Mouse (Mus musculus) kidney, adult 2 months (tissue): Measurements from ENCODE around the gene Itgb6. TPM values are rescaled to one million over a fixed set of nuclear protein-coding genes. Genes with fewer than 3 reads are reported as not detected.

Source experiments
- DNase-seq: peaks from one replicate; pipeline ENCODE4 v3.0.0; 2021
- H3K27ac ChIP-seq: fragments of 200-500 bp; 2 replicates; pipeline ENCODE4 v1.5.1; 2012; ENCODE audit warnings: low read depth, low read length, control low read depth, inconsistent platforms; ENCODE audit not compliant: insufficient read depth
- H3K27me3 ChIP-seq: fragments of 200-500 bp; replicated peaks from 2 replicates; pipeline ENCODE4 v1.6.1; 2012; ENCODE audit warnings: mild to moderate bottlenecking, moderate library complexity, low read length, inconsistent platforms; ENCODE audit not compliant: control insufficient read depth, insufficient read depth
- H3K36me3 ChIP-seq: fragments of 200-500 bp; 2 replicates; pipeline ENCODE4 v1.6.1; 2012; ENCODE audit warnings: mild to moderate bottlenecking, moderate library complexity, low read length, inconsistent platforms; ENCODE audit not compliant: control insufficient read depth, insufficient read depth
- H3K4me1 ChIP-seq: fragments of 200-500 bp; 2 replicates; pipeline ENCODE4 v1.6.1; 2011; ENCODE audit warnings: low read length; ENCODE audit not compliant: control insufficient read depth, insufficient read depth
- H3K4me3 ChIP-seq: fragments of 200-500 bp; 2 replicates; pipeline ENCODE4 v1.5.1; 2011; ENCODE audit warnings: mild to moderate bottlenecking, low read depth, low read length, control low read depth; ENCODE audit not compliant: insufficient read depth
- CTCF ChIP-seq: fragments of 200-500 bp; conservative IDR thresholded peaks from 2 replicates; pipeline ENCODE4 v1.5.1; 2011; ENCODE audit warnings: low read depth, mild to moderate bottlenecking, control low read depth, low read length, moderate library complexity, mixed read lengths; ENCODE audit not compliant: insufficient read depth, insufficient read length
- POLR2A ChIP-seq: fragments of 200-500 bp; IDR thresholded peaks from one replicate; pipeline ENCODE4 v1.6.1; 2011; ENCODE audit warnings: low read depth, low read length, control low read depth
- WGBS: fragments of 180-500 bp; shearing (Covaris S2); methylation state at CpG from one replicate; pipeline ENCODE4 v1.1.7; 2018; 5-methylcytosine and 5-hydroxymethylcytosine counted together
- polyA plus RNA-seq: library from polyadenylated mRNA; depleted of rRNA; stranded (reverse); fragments of >200 nt; gene quantifications from 2 replicates; pipeline ENCODE4 v1.2.3, GENCODE M21; 2012

Itgb6 gene
- polyA plus RNA-seq, 1 experiment: 55.8 TPM

DNA sequence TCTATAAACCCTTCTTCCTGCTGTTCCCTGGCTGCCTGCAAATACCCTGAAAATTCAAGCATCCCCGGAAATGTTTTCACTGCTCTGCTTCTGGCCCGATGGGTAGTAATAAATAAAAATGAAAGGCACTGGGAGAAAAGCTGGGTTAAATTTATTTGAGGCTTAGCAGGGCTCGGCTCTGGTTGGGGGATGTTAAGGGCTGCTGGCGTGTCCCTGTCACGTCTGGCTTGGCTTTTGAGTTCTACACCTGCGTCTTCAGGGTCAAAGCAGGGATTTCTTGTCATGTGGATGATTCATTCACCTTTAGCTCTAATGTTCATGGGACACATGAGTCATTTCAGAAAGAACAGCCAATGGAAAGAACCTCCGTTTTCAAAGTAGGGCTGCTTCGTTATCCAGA, 26.7 kb downstream of the Itgb6 start:
- H3K36me3 ChIP-seq: no peaks in the 10 kb centered on the region; the same call in 1 of the 2 replicates
- no peaks in the 10 kb centered on the region for H3K27me3 ChIP-seq
- H3K27ac ChIP-seq: peak overlapping the region; percentile 2; the same call in 1 of the 2 replicates
- 46% methylated on average over 8 of the region's 8 CpGs for WGBS
- H3K4me1 ChIP-seq: peaks cover 38% of the 10 kb centered on the region
- H3K4me3 ChIP-seq: no peak overlapping the region
- no peak for DNase-seq
- TF ChIP-seq CTCF: no peak

DNA sequence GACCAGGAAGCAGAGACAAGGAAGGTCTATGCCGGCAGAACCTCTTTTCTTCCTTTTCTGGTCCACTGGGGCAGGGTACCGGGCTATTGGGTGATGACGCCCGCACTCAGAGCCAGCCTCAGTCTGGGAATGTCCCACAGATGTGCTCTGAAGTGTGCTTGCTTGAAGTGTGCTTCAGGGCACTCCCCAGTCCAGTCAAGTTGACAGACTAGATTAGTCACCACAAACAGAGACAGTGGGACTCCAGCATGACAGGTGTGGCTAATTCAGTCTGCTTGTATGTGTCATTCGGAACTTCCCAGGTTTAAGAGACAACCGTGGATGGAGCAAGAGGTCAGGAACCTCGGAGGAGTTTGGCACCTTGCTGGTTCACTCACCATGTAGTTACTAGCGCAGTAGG, 27.9 kb downstream of the Itgb6 start:
- peaks cover 31% of the 10 kb centered on the region for H3K4me1 ChIP-seq
- peak overlapping the region; percentile 32; the same call in 1 of the 2 replicates for H3K27ac ChIP-seq
- no peaks in the 10 kb centered on the region for H3K27me3 ChIP-seq
- DNase-seq: no peak
- H3K36me3 ChIP-seq: no peaks in the 10 kb centered on the region
- WGBS: 76% methylated on average over 8 of the region's 8 CpGs
- no peak overlapping the region for H3K4me3 ChIP-seq
- no peak for TF ChIP-seq CTCF
- TF ChIP-seq POLR2A: no peak

DNA sequence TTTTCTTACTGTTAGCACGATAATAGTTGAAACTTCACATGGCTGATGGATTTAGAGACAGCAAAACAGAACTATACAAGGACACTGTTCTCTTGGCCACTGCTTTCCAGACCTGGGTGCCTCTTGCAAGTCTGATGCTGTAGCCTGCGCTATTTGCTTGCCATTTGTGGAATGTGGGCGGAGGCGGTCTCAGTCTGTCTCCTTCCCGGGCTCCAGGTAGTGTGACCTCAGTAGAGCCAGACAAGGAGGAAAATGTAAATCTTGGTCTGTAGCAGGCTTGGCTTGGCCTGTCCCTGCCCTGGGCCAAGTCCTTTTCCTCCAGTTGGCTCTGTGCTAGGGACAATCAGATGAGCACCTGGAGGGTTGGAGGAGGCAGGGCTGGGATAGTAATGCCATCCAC, 30.2 kb downstream of the Itgb6 start:
- DNase-seq: peak; percentile 76
- H3K36me3 ChIP-seq: no peaks in the 10 kb centered on the region

DNA sequence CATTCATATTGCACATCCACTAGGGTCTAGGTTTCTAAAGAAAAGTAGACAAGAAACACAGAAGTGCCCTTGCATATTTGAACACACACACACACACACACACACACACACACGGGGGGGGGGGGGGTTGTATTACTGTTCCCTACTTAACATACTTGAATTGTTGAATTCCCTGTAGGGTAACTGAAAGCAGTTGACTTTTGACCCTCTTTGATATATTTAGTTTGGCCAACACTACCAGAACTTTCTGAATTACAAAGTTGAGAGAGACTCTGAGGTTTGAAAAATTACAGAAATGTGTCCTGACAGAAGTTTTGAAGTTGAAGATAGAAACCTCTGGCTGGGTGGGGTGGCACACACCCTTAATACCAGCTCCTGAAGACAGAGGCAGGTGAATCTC, 32.2 kb downstream of the Itgb6 start:
- Histone ChIP-seq H3K36me3 (no peaks in the 10 kb centered on the region), H3K4me1 (peaks cover 26% of the 10 kb centered on the region), H3K27me3 (no peaks in the 10 kb centered on the region), H3K4me3 (no peak overlapping the region), H3K27ac (no peak overlapping the region)
- 36% methylated on average over 1 of the region's 1 CpGs for WGBS
- no peak for DNase-seq
- TF ChIP-seq POLR2A (no peak), CTCF (no peak)

More for the DNA sequence above, 30.2 kb downstream of the Itgb6 start:
- Histone ChIP-seq H3K4me1 (peaks cover 29% of the 10 kb centered on the region), H3K27ac (peak overlapping the region; percentile 93), H3K4me3 (no peak overlapping the region), H3K27me3 (no peaks in the 10 kb centered on the region)
- no peak for TF ChIP-seq POLR2A
- no peak for TF ChIP-seq CTCF
- WGBS: 40% methylated on average over 5 of the region's 5 CpGs

DNA sequence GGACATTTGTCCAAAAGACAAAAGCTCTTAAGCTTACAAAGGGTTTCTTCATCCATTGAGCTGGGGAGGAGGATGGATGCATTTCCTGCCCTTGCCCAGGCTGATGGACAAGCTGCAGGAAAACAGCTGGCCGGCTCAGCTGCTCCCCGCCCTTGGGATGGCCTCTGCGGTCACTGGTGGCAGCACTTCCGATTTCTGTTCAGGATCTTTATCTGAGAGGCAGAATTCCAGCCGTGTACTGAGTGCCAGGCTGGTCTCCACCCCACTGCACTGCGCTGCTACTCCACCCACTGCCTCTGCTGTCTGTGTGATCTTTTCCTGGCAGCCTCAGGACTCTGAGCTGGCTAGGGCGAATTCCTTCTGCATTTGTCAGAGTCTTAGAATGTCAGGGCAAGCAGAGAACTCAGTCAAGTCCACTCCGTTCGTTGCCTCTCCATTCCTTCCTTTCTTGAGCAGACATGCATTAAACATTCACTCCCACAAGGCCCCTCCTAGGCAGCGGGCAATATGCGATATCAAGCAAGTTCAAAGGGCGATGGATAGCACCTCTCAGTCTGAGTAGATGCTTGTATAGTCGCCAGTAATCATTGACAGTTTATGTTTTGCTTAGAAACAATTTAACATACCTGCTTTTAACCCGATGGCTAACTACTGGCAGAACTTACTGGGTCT, 33.4 kb downstream of the Itgb6 start:
- Histone ChIP-seq H3K4me1 (peaks cover 26% of the 10 kb centered on the region), H3K36me3 (no peaks in the 10 kb centered on the region), H3K27me3 (no peaks in the 10 kb centered on the region), H3K4me3 (no peak overlapping the region), H3K27ac (peak overlapping the region; percentile 37)
- peak; percentile 89 for DNase-seq
- TF ChIP-seq CTCF: no peak
- TF ChIP-seq POLR2A: no peak
- WGBS: 10% methylated on average over 14 of the region's 14 CpGs

DNA sequence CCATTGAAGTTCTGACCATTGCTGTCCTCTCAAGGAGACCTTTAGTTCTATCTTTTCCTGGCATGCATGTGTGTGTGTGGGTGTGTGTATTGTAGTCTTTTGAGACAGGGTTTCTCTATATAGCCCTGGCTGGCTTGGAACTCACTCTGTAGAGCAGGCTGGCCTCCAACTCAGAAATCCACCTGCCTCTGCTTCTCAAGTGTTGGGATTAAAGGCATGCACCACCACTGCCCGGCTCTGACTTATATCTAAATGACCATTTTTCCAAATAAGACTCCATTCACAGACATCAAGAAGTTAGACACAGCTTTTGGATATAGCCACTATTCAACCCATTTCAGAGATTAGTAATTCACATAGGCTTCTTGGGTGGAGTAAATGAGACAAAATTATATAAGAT, 34.3 kb downstream of the Itgb6 start:
- Histone ChIP-seq H3K4me1 (peaks cover 22% of the 10 kb centered on the region), H3K36me3 (no peaks in the 10 kb centered on the region), H3K4me3 (no peak overlapping the region), H3K27ac (no peak overlapping the region; the same call in 1 of the 2 replicates), H3K27me3 (no peaks in the 10 kb centered on the region)
- DNase-seq: no peak
- WGBS: 96% methylated on average over 1 of the region's 1 CpGs
- TF ChIP-seq CTCF: no peak
- no peak for TF ChIP-seq POLR2A

DNA sequence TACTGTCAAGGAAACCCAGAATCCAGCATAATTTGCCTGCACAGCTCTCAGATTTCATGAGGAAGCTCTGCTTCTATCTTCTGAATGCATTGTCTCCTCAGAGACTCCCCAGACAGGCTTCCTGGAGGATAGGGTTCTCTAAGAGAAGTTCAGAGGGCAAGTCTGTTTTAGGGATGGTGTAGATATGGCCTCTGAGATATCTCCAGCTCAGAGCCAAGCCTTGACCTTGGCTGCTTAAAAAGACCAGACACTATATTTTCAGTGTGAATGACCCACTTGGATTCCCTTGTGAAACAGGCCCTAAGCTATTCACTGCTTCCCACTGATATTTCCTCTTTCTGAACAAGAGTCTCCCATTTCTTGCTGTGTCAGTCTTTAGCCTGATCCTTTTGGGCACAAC, 36.5 kb downstream of the Itgb6 start:
- Histone ChIP-seq H3K27ac (no peak overlapping the region), H3K36me3 (0 out of 2 replicates have a peak, but pooled peaks cover 2% of the 10 kb centered on the region), H3K4me3 (no peak overlapping the region), H3K4me1 (peaks cover 13% of the 10 kb centered on the region; the same call in 1 of the 2 replicates), H3K27me3 (no peaks in the 10 kb centered on the region)
- no peak for DNase-seq
- TF ChIP-seq POLR2A (no peak), CTCF (no peak)
